Mouse (Mus musculus): Measurements from ENCODE around the gene Tmprss6.

- TF ChIP-seq POLR2AphosphoS5 (IDR thresholded peaks at IDR 0.05; ENCODE audit: insufficient replicate concordance, low read depth, low read length) (no peak), CTCF (IDR thresholded peaks at IDR 0.05; ENCODE audit: low read depth, low read length) (no peak), GATA2 (IDR thresholded peaks at IDR 0.05; ENCODE audit: borderline replicate concordance, low read depth, low read length) (no peak)
These were observed 51.5 kb downstream of the Tmprss6 start for GRCm38 (mm10) chr15:78416937-78417336.

Data from G1E (cell line).